Mouse (Mus musculus): ENCODE data around the gene Ppp2r5d. TPM values are rescaled to one million over a fixed set of nuclear protein-coding genes. Genes with fewer than 3 reads are reported as not detected.

Gene Ppp2r5d
- 10 to 100 TPM; 30.9 to 33.1 TPM for total RNA-seq (2023)

DNA sequence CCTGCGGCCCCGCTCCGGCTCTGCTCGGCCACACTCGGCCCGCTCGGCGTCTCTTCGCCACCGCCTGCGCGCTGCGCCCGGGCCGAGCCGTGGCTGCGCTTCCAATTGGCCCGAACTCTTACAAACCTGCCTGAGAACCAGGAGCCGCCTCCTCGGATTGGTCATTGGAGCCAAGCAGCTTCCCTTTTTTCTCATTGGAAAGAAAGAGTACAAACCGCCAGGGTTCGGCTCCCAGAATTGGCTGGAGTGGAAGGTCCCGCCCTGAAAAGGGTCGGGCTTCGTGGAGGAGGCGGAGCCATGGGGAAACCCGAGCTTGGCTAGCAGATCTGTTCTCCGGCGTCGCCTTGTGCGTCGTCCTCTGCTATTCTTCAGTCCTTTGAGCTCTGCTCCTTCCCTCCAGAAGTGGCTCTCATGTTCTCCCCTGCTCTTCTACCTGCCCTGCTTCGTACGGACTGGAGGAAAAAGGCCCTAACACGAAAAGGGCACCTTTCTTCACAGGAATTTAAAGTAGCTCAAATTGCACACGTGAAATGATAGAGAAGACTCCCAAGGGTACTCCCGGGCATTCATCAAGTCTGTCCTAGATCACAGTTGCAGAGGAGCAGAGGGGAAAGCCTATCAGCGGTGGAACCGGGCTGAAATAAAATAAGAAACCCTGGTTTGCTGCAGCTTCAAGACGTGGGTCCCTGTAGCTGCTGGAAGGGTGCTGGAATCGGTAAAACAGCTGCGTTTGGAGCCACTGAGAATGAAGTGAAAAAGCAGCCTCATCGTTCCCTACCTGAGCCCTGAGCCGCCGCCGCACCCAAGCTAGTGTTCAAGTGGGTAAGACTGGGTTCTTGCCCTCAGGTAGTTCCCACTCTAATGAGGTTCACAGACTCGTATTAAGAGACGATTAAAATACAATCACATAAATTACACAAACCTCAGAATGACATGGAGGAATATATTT, at the start of gene Ppp2r5d:
Ppp2r5d (minus strand) TSS at position 225 of the 949 bp plus-strand sequence.

DNA sequence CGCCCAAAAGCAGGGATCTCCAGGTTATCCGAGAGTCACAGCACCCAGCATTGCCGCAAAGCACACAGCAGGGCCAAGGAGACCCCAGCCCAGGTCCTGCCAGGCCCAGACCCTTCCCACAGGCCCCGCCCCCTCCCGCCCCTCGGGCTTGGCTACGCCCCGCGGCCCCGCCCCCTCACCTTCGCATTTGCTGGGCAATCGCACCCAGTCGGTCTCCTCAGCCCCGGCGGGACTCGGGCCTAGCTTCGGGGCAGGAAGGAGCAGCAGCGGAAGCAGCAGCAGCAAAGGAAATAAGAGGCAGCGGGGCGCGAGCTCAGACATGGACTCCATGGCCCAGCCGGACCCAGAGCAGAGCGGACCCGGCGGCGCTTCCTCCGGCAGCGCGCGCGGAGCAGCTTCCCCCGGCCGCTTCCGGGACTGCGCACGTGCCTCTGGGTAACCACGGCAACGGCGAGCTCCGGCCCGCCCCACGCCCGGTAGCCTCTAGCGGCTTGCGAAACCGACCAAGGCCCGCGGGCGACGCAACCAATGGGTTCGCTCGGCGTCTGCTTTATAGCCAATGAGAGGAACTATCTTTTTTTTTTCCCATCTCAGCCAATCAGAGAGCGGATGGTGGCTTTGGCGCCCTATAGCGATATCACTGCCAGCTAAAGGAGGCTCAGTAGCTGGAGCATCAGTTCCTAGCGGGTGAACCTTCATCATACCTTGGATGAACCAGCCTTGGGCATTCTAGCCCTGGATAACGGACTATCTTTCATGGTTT, 47.1 kb upstream of the Ppp2r5d start, which contains the start of gene Cnpy3:
Cnpy3 (minus strand) TSS at position 421 of the 763 bp plus-strand sequence.

GRCm38 (mm10) chr17:46728904-46729318, 24.0 kb upstream of the Ppp2r5d start, which contains the start of gene Gnmt:
Gnmt (minus strand) TSS chr17:46729168.

DNA sequence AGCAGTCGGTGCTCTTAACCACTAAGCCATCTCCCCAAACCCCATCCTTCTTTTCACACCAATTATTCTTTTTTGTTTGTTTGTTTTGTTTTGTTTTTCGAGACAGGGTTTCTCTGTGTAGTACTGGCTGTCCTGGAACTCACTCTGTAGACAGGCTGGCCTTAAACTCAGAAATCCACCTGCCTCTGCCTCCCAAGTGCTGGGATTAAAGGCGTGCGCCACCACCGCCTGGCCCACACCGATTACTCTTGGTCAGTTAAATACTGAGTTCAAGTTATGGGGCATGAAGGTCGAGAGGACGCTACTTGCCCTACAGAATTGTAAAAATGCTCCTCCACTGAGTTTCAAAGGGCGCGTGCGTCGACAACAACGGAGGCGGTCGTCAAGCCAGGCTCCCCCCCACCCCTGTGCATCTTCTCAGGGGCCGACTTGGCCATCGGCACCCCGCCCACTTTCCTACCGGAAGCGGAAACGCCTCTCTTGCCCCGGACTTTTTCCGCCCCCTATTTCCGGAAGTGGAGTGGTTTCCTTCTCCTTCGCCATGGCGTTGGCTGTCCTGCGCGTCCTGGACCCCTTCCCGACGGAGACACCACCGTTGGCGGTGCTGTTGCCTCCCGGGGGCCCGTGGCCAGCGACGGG, 6.2 kb upstream of the Ppp2r5d start, which contains the start of gene Pex6:
Pex6 (plus strand) TSS at position 505 of the 639 bp plus-strand sequence.

DNA sequence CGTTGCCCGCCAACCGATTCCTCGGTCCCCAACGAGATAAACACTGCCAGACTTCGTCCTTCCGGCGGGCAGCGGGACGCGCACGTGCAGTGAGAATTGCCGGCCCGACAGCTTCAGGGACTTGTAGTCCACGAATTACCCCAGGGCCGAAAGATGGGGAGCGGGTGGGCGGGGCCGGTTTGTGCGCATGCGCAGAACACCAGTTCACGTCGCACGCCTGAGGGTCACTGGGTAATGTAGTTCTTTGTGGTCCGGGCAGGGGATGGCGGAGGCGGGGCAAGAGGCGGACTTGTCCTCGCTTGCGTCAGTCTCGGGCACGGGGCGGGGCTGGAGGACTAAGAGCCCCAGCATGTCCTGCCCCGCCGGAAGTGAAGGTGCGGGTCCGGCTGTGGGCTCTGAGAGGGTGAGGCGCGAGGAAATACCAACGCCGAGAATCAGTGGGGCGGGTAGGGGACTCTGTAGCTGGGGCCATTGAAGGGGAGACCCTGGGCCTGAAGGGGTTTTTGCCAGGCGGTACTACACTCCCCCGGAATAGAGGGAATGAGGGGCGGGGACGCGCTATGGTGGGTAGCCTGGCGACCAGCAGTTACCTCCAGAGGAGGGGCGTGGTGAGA, 24.0 kb downstream of the Ppp2r5d start, which contains the start of gene Klhdc3:
Klhdc3 (minus strand) TSS at position 155 of the 614 bp plus-strand sequence.

DNA sequence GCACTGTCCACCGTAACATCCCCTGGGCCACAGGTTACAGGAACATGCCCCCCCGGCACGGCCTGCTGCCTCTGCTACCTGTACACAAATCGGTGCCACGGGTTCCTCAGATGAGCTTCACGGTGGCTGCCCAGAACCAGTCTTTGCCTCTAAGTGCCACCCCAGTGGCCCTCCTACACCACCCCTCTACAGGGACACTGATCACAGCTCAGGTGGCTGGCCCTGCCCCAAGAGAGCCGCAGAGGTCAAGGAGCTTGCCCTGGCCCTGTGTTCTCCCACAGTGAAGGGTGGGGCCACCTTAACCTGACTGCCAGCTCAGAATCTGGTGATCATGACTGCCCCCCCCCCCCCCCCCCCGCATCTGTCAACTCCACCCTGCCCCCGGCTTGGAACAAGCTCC, 26.5 kb downstream of the Ppp2r5d start, which contains the start of gene Mea1:
Mea1 (plus strand) TSS at position 378 of the 400 bp plus-strand sequence.

GRCm38 (mm10) chr17:46673850-46674529, 30.9 kb downstream of the Ppp2r5d start, which contains the start of gene Rrp36:
Rrp36 (minus strand) TSS chr17:46674352.

DNA sequence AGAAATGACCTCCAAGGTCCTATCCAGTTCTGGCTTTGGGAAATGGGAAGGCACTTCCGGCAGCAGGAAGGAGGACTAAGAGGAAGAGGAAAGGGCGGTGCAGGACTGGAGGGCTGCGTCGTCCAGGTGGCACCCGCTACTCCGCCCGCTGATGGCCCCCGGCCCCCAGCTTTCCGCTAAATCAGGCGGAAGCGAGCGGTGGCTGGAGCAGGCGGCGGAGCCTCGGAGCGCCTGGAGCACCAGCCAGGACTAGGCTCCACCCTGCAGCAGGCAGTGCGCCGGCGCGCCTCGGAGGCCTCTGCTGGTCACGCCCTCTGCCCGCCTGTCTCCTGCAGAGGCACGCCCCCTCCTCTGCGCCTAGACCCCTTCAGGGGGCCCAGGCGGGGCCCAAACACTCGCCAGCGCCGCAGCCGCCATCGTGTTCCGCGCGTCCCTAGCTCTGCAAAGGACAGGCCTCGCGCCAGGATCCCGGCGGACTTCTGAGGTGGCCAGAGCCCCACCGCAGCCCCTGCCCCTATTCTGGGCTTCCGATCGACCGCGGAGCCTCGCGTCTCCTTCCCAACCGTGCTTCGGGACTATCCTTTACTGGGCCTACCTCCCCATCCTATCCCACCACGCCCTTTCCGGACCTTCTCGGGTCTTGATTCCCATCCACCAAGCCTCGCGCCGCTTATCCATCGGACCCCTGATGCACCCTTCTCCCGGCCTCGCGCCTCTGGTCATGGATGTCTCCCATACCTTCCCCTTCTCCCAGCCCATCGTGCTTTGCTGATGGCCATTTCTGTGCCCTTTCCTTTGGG, 54.5 kb downstream of the Ppp2r5d start, which contains the start of gene Cul7:
Cul7 (plus strand) TSS at position 106 of the 800 bp plus-strand sequence.

GRCm38 (mm10) chr17:46645561-46646321, 59.2 kb downstream of the Ppp2r5d start, which contains the start of the genes Klc4 and Mrpl2:
Klc4 (minus strand) TSS chr17:46646022.
Mrpl2 (plus strand) TSS chr17:46646229.

Other genes with a start within 250 kb of the Ppp2r5d start
- gene Ttbk1, start 217.4 kb downstream of the Ppp2r5d start, total RNA-seq (2023): not detected
- gene Dnph1, start 208.4 kb downstream of the Ppp2r5d start, total RNA-seq (2023): 1 to 10 TPM; 5.6 to 5.8 TPM
- 1 to 10 TPM; 5.3 to 7.0 TPM for gene Cul9, start 158.7 kb downstream of the Ppp2r5d start, total RNA-seq (2023)
- 10 to 100 TPM; 51.7 to 52.8 TPM for gene Srf, start 148.9 kb downstream of the Ppp2r5d start, total RNA-seq (2023)
- under 1 TPM; 0.18 TPM for gene Ptk7, start 75.6 kb downstream of the Ppp2r5d start, total RNA-seq (2023)
- 10 to 100 TPM; 19.4 to 20.1 TPM for gene Klc4, start 59.1 kb downstream of the Ppp2r5d start, total RNA-seq (2023)
- 10 to 100 TPM; 23.5 to 30.3 TPM for gene Mrpl2, start 58.9 kb downstream of the Ppp2r5d start, total RNA-seq (2023)
- gene Cul7, start 54.8 kb downstream of the Ppp2r5d start, total RNA-seq (2023): 1 to 10 TPM; 3.1 to 3.6 TPM
- gene Rrp36, start 30.8 kb downstream of the Ppp2r5d start, total RNA-seq (2023): 10 to 100 TPM; 13.8 to 14.5 TPM
- 10 to 100 TPM; 41.9 to 42.8 TPM for gene Mea1, start 26.3 kb downstream of the Ppp2r5d start, total RNA-seq (2023)
- gene Klhdc3, start 24.2 kb downstream of the Ppp2r5d start, total RNA-seq (2023): 10 to 100 TPM; 48.1 to 49.5 TPM
- gene Pex6, start 6.4 kb upstream of the Ppp2r5d start, total RNA-seq (2023): 10 to 100 TPM; 21.0 TPM
- 1 to 10 TPM; 2.4 to 4.0 TPM for gene Gnmt, start 24.1 kb upstream of the Ppp2r5d start, total RNA-seq (2023)
- gene Cnpy3, start 47.1 kb upstream of the Ppp2r5d start, total RNA-seq (2023): 10 to 100 TPM; 84.7 to 88.5 TPM
- not detected for gene Ptcra, start 58.6 kb upstream of the Ppp2r5d start, total RNA-seq (2023)
- gene 2310039H08Rik, start 67.5 kb upstream of the Ppp2r5d start, total RNA-seq (2023): 1 to 10 TPM; 8.5 to 8.6 TPM
- 10 to 100 TPM; 38.0 to 49.1 TPM for gene Rpl7l1, start 77.6 kb upstream of the Ppp2r5d start, total RNA-seq (2023)
- 10 to 100 TPM; 34.1 to 35.6 TPM for gene Bicral, start 153.4 kb upstream of the Ppp2r5d start, total RNA-seq (2023)
- 10 to 100 TPM; 13.2 to 14.5 TPM for gene Tbcc, start 185.6 kb upstream of the Ppp2r5d start, total RNA-seq (2023)
- not detected for gene Prph2, start 205.3 kb upstream of the Ppp2r5d start, total RNA-seq (2023)

All from neutrophil, adult 83 days (primary cell).